Mouse (Mus musculus) liver, postnatal 0 days (tissue): ENCODE measurements around the gene Hesx1. TPM values are rescaled to one million over a fixed set of nuclear protein-coding genes. Genes with fewer than 3 reads are reported as not detected.

Source experiments
- ATAC-seq: fragments of 200-750 bp; cut with Nextera tagmentation; 2 replicates; pipeline ENCODE4 v1.8.0; 2017; ENCODE audit warnings: mild to moderate bottlenecking, moderate library complexity
- DNase-seq: peaks from one replicate; pipeline ENCODE4 v3.0.0-alpha.2; 2016
- H3K27ac ChIP-seq: fragments of 300-500 bp; sonication (generic); 2 replicates; pipeline ENCODE4 v1.5.1; 2014; ENCODE audit warnings: antibody characterized with exemption, moderate library complexity, mild to moderate bottlenecking, low read depth
- H3K27me3 ChIP-seq: fragments of 300-500 bp; sonication (generic); 2 replicates; pipeline ENCODE4 v1.6.1; 2014; ENCODE audit warnings: low read length, control low read depth, mixed read lengths; ENCODE audit not compliant: insufficient read depth
- H3K36me3 ChIP-seq: fragments of 300-500 bp; sonication (generic); replicated peaks from 2 replicates; pipeline ENCODE4 v1.6.1; 2014; ENCODE audit warnings: mild to moderate bottlenecking, control low read depth, low read length, moderate library complexity, mixed read lengths; ENCODE audit not compliant: insufficient read depth
- H3K4me1 ChIP-seq: fragments of 300-500 bp; sonication (generic); 2 replicates; pipeline ENCODE4 v1.6.1; 2014; ENCODE audit warnings: antibody characterized with exemption, mild to moderate bottlenecking, control low read depth; ENCODE audit not compliant: insufficient read depth
- H3K4me2 ChIP-seq: fragments of 300-500 bp; sonication (generic); 2 replicates; pipeline ENCODE4 v1.6.1; 2014; ENCODE audit warnings: low read depth, mild to moderate bottlenecking, low read length, moderate library complexity, mixed read lengths
- H3K4me3 ChIP-seq: fragments of 300-500 bp; sonication (generic); 2 replicates; pipeline ENCODE4 v1.5.1; 2014; ENCODE audit warnings: low read depth, low read length
- H3K9ac ChIP-seq: fragments of 300-500 bp; sonication (generic); replicated peaks from 2 replicates; pipeline ENCODE4 v1.6.1; 2014; ENCODE audit warnings: mild to moderate bottlenecking, moderate library complexity
- H3K9me3 ChIP-seq: fragments of 300-500 bp; sonication (generic); 2 replicates; pipeline ENCODE4 v1.6.1; 2016; ENCODE audit warnings: mild to moderate bottlenecking, control low read depth, low read length, mixed read lengths
- CTCF ChIP-seq: sonication (generic); IDR thresholded peaks from 2 replicates; pipeline ENCODE4 v1.5.1; 2016; ENCODE audit warnings: antibody characterized with exemption, low read depth
- EP300 ChIP-seq: IDR thresholded peaks from 2 replicates; pipeline ENCODE4 v1.6.1; 2016; ENCODE audit warnings: antibody characterized with exemption, low read depth, mild to moderate bottlenecking
- WGBS: fragments of 180-500 bp; shearing (Covaris S2); extraction: QIAGEN DNeasy Blood & Tissue Kit; methylation state at CpG from one replicate; pipeline ENCODE4 v1.1.7; 2014; ENCODE audit not compliant: insufficient replicate concordance; 5-methylcytosine and 5-hydroxymethylcytosine counted together
- polyA plus RNA-seq: library from polyadenylated mRNA; unstranded; fragments of >200 nt; fragmentation: Nextera tagmentation; extraction: Ambion mirVana; gene quantifications from 2 replicates; pipeline ENCODE4 v1.2.1, GENCODE M21; 2015

Gene Hesx1
- polyA plus RNA-seq, 1 experiment from 2014 or later = 2.3 TPM

GRCm38 (mm10) chr14:27039281-27040248 is 45.3 kb downstream of the Hesx1 start:
- DNase-seq (peak; percentile 35), ATAC-seq (peak; percentile 47)
- TF ChIP-seq EP300 (no peak), CTCF (no peak)
- Histone ChIP-seq H3K27ac (no peak overlapping the region), H3K4me1 (peaks cover 6% of the 10 kb centered on the region), H3K27me3 (peaks cover 31% of the 10 kb centered on the region), H3K9me3 (no peaks in the 10 kb centered on the region), H3K4me2 (peak overlapping the region; percentile 98), H3K9ac (peak overlapping the region; percentile 54), H3K36me3 (no peaks in the 10 kb centered on the region), H3K4me3 (peak overlapping the region; percentile 74)
- 2% methylated on average over 57 of the region's 59 CpGs for WGBS

GRCm38 (mm10) chr14:27040451-27040850 is 46.2 kb downstream of the Hesx1 start:
- H3K4me2 ChIP-seq = 0 out of 2 replicates have a peak overlapping the region, but pooled peaks have one; percentile 98
- ATAC-seq = no peak

GRCm38 (mm10) chr14:27042280-27042983 is 48.2 kb downstream of the Hesx1 start:
- WGBS = 48% methylated on average over 8 of the region's 8 CpGs
- no peak overlapping the region for H3K9ac ChIP-seq
- no peak for TF ChIP-seq EP300
- no peak for TF ChIP-seq CTCF
- no peak for DNase-seq
- no peak overlapping the region for H3K27ac ChIP-seq
- ATAC-seq = no peak
- H3K4me1 ChIP-seq = peaks cover 13% of the 10 kb centered on the region
- peaks cover 31% of the 10 kb centered on the region for H3K27me3 ChIP-seq
- H3K4me2 ChIP-seq = no peak overlapping the region
- no peaks in the 10 kb centered on the region for H3K36me3 ChIP-seq
- no peaks in the 10 kb centered on the region for H3K9me3 ChIP-seq
- H3K4me3 ChIP-seq = no peak overlapping the region

More at GRCm38 (mm10) chr14:27040451-27040850, 46.2 kb downstream of the Hesx1 start:
- H3K4me3 ChIP-seq = no peak overlapping the region
- WGBS = 16% methylated on average over 12 of the region's 12 CpGs
- TF ChIP-seq CTCF (no peak), EP300 (no peak)
- DNase-seq = no peak
- H3K27ac ChIP-seq = no peak overlapping the region
- peaks cover 13% of the 10 kb centered on the region for H3K4me1 ChIP-seq
- H3K9me3 ChIP-seq = no peaks in the 10 kb centered on the region
- no peaks in the 10 kb centered on the region for H3K36me3 ChIP-seq
- H3K9ac ChIP-seq = no peak overlapping the region
- H3K27me3 ChIP-seq = peaks cover 31% of the 10 kb centered on the region

GRCm38 (mm10) chr14:27043416-27043815 is 49.2 kb downstream of the Hesx1 start:
- no peak overlapping the region for H3K4me2 ChIP-seq
- 62% methylated on average over 5 of the region's 5 CpGs for WGBS
- DNase-seq = no peak
- H3K9me3 ChIP-seq = no peaks in the 10 kb centered on the region
- H3K4me3 ChIP-seq = no peak overlapping the region
- TF ChIP-seq EP300 (no peak), CTCF (no peak)
- H3K36me3 ChIP-seq = no peaks in the 10 kb centered on the region
- no peak overlapping the region for H3K9ac ChIP-seq
- peaks cover 13% of the 10 kb centered on the region for H3K4me1 ChIP-seq
- H3K27me3 ChIP-seq = peaks cover 29% of the 10 kb centered on the region
- no peak overlapping the region for H3K27ac ChIP-seq
- no peak for ATAC-seq

- peaks cover 21% of the 10 kb centered on the region for H3K27me3 ChIP-seq
- no peak overlapping the region; the same call in 1 of the 2 replicates for H3K9ac ChIP-seq
- no peak for ATAC-seq
- no peaks in the 10 kb centered on the region for H3K36me3 ChIP-seq
- no peak overlapping the region for H3K4me2 ChIP-seq
- no peak overlapping the region for H3K4me3 ChIP-seq
- no peaks in the 10 kb centered on the region for H3K9me3 ChIP-seq
- peaks cover 11% of the 10 kb centered on the region for H3K4me1 ChIP-seq
- WGBS = 9% methylated on average over 11 of the region's 11 CpGs
- no peak for DNase-seq
- no peak for TF ChIP-seq CTCF
- no peak for TF ChIP-seq EP300
- no peak overlapping the region for H3K27ac ChIP-seq
These were observed 50.2 kb downstream of the Hesx1 start for GRCm38 (mm10) chr14:27044221-27044966.

- DNase-seq (peak; percentile 23), ATAC-seq (no peak)
- no peak overlapping the region for H3K9ac ChIP-seq
- no peak overlapping the region for H3K27ac ChIP-seq
- TF ChIP-seq EP300 (no peak), CTCF (peak; percentile 36)
- H3K9me3 ChIP-seq = no peaks in the 10 kb centered on the region
- no peak overlapping the region for H3K4me2 ChIP-seq
- no peaks in the 10 kb centered on the region for H3K36me3 ChIP-seq
- H3K27me3 ChIP-seq = peaks cover 17% of the 10 kb centered on the region
- no peak overlapping the region for H3K4me3 ChIP-seq
- whole genome bisulfite sequencing = 19% methylated on average over 2 of the region's 2 CpGs
- peaks cover 6% of the 10 kb centered on the region; the same call in 1 of the 2 replicates for H3K4me1 ChIP-seq
These were observed 50.7 kb downstream of the Hesx1 start for GRCm38 (mm10) chr14:27044967-27045361.
